Mouse (Mus musculus): Measurements from ENCODE around the gene Yeats2. TPM values are rescaled to one million over a fixed set of nuclear protein-coding genes. Genes with fewer than 3 reads are reported as not detected.

Yeats2 gene
- total RNA-seq, 2 experiments from 2014 or later: 5.7 to 6.9 TPM

DNA sequence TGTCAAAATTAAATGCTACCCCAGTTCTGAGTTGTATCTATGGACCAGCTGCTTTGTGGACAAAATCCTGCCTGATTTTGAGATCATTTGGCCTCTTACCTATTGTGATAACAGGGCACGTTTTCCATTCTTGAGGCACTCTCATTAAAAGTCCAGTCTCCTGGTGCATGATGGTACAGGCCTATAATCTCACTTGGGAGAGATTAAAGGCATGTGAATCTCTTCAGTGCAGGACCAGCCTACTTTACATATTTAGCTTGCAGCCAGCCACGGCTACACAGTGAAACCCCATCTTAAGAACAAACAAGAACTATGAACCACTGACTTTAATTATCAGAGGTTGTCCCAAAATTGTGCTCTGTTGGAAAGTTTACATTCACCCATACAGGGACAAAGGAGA is 10.5 kb upstream of the Yeats2 start:
- intact Hi-C loops (cut with DNase I): no loop called here
- TF ChIP-seq CTCF (IDR thresholded peaks at IDR 0.05): no peak
- no peak for DNase-seq
- Histone ChIP-seq H3K27ac (no peak overlapping the region), H3K4me3 (no peak overlapping the region)

DNA sequence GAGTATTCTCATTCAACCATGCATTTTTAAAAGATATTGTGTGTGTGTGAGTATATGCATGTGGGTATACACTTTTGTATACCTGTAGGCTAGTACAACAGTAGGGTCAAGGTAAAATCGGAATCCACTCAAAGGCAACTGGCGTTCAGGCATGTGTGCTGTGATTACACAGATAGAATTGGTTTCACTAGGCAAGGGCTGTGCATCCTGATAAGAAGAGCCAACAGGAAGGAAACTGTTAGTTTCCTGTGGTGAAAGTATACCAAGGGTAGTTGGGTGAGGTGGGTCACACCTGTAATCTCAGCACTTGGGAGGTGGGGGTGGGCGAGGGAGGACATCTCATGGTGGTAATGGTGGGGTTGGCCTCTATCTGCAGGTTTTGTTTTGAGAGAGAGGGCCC is 3.7 kb downstream of the Yeats2 start:
- Histone ChIP-seq H3K27ac (no peak overlapping the region), H3K4me3 (no peak overlapping the region)
- intact Hi-C loops (cut with DNase I): loop anchor here (5.0 kb wide), 1 partner anchor 47 kb away; the partner anchor contains the start of gene Klhl24
- no peak for TF ChIP-seq CTCF (IDR thresholded peaks at IDR 0.05)
- no peak for DNase-seq

DNA sequence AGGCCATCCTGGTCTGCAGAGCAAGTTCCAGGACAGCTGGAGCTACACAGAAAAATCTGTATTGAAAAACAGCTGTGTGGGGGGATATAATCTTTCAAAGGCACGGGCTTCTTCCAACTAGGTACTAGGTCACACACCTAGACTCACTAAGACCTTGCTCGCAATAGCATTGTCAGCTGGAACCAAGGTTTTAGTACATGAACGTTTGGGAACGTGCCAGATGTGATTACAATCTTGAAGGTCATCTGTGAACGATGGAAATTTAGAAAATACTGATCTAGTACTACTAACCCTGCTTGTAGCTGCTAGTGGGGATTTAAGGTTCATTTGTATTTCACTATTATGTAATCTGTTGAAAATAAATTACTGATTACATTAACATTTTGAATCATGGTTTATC is 11.1 kb downstream of the Yeats2 start:
- no peak for TF ChIP-seq CTCF (IDR thresholded peaks at IDR 0.05)
- peak overlapping the region; percentile 20; the same call in 1 of the 2 replicates for H3K27ac ChIP-seq
- H3K4me3 ChIP-seq: no peak overlapping the region
- intact Hi-C loops (cut with DNase I): no loop called here
- DNase-seq: no peak

DNA sequence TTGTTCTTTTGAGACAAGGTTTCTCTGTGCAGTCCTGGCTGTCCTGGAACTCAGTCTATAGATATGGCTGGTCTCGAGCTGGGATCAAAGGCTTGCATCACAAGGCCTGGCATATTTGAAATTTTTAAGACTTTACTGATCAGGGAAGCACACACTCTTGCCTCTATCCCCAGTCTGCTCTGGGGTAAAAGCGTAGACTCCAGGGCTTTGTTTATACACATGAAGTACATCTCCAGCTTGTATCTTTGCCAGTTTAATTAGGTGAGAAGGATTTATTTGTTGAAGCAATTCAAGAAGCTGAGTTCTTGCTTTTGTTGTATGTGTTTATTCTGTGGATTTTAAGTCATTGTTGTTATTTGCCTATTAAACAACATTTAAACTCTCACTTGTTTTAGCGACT is 12.9 kb downstream of the Yeats2 start:
- TF ChIP-seq CTCF (IDR thresholded peaks at IDR 0.05): no peak
- H3K4me3 ChIP-seq: no peak overlapping the region
- intact Hi-C loops (cut with DNase I): no loop called here
- DNase-seq: no peak
- H3K27ac ChIP-seq: no peak overlapping the region

DNA sequence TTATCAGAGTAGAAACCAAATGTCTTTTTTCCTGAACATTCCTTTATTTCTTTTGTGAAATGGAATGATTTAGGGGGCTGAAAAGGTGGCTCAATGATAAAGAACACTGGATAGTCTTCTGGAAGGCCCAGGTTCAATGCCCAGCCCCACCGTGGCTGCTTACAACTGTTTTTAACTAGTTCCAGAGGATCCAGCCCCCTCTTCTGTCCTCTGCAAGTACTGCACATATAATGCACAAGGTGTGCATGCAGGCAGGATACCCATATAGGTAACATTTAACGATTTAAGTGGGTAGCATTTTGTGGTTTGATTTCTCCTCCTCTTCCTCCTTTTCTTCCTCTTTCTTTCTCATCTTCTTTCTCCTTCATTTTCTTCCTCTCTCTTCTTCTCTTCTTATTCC is 19.3 kb downstream of the Yeats2 start:
- intact Hi-C loops (cut with DNase I): no loop called here
- DNase-seq: no peak
- peak; percentile 46 for TF ChIP-seq CTCF (IDR thresholded peaks at IDR 0.05)
- Histone ChIP-seq H3K27ac (no peak overlapping the region), H3K4me3 (no peak overlapping the region)

DNA sequence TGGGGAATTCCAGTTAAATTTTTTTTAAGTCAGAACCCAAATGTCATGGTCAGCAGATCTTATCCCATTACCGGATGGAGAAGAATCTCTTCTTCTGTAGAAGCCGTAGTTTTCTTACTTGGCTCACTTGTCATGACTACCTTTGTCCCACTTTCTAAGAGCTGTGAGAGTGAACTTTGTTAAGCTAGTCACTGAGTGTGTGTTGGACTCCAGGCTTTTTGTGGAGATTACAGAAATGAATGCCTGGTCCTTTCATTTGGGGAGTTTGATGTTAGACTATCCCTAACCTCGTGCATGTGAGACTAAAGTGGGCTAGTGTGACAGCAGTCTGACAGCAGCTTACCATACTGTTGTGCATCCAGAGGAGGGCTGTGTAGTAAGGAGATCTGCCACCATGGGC is 28.2 kb downstream of the Yeats2 start:
- H3K27ac ChIP-seq: no peak overlapping the region
- intact Hi-C loops (cut with DNase I): no loop called here
- H3K4me3 ChIP-seq: no peak overlapping the region
- no peak for TF ChIP-seq CTCF (IDR thresholded peaks at IDR 0.05)
- no peak for DNase-seq

DNA sequence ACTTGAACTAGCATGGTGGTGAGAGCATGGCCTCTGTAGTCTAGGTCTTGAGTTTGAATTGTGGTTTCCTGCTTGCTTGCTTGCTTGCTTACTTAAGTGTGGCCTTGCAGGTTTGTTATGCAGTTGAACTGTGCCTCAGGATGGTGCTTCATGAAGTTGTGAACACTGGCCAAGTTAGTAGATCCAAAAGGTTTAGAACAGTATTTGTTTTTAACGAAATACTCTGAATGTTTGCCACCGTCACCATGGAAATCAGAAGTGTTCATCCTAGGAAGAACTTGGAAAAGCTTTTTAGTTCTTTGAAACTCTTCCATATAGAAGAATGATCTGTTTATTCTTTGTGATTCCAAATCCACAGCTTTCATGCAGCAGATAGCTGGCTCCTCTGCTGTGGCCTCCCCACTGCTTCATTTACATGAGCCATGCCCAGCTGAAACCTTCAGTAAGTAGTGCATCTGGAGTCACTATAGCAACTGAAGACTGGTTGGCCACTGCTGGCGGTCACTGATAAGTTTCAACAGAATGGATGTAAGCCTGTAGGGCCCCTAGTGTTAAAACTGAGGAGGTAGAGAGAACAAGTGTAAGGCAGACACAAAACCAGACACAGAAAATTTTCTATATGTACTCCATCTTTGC is 28.7 kb downstream of the Yeats2 start:
- no peak; the same call in 1 of the 2 replicates for TF ChIP-seq CTCF (IDR thresholded peaks at IDR 0.05)
- no peak overlapping the region for H3K4me3 ChIP-seq
- H3K27ac ChIP-seq: no peak overlapping the region
- peak; percentile 15 for DNase-seq
- intact Hi-C loops (cut with DNase I): no loop called here

DNA sequence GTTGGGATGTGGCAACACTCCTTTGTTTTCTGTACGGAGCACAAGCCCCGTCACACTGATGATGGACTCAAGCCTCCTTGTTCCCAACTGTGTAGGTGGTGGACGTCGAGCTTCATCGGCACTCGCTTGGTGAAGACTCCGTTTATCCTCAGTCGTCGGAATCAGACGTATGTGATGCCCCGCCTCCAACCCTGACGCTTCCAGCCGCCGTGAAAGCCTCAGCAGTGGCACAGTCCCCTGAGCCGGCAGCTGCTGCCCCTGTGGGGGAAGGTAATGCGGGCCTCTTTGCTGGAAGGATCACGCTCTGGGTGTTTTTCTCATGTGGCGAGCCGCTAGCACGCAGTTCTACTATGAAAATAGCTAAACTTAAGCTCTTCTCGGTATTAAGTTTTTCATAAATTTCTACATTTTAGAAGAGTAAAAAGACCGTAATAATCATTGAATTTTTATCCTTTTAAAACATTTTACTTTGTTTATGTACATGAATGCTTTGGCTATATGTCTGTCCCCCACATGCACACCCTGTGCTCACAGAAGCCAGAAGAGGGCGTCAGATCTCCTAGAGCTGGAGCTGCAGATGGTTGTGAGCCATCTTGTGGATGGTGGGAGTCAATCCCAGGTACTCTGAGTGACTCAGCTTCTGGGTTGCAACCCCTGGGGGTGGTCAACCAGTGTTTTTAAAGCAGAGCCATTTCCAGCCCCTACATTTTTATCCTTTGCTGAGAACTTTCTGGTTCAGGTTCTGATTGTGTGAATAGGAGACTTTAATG is 38.7 kb downstream of the Yeats2 start:
- Histone ChIP-seq H3K27ac (no peak overlapping the region), H3K4me3 (no peak overlapping the region)
- no peak for DNase-seq
- no peak for TF ChIP-seq CTCF (IDR thresholded peaks at IDR 0.05)
- intact Hi-C loops (cut with DNase I): loop anchor here (10.0 kb wide), 1 partner anchor 455 kb away; no protein-coding TSS in a partner anchor

DNA sequence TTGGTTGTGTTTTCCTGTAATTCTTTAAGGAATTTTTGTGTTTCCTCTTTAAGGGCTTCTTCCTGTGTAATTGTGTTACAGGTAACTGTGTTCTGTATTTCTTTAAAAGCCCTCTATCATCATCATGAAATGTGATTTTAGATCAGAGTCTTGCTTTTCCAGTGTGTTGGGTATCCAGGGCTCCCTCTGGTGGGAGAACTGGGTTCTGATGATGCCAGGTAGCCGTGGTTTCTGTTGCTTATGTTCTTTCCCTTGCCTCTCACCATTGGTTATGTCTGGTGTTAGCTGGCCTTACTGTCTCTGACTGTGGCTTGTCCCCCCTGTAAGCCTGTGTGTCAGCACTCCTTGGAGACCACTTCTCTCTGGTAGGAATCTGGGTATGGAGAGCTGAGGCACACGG is 44.5 kb downstream of the Yeats2 start:
- DNase-seq: peak; percentile 25
- intact Hi-C loops (cut with DNase I): loop anchor here (10.0 kb wide), 1 partner anchor 461 kb away; no protein-coding TSS in a partner anchor
- TF ChIP-seq CTCF (IDR thresholded peaks at IDR 0.05): peak; percentile 63
- Histone ChIP-seq H3K27ac (no peak overlapping the region), H3K4me3 (no peak overlapping the region)

DNA sequence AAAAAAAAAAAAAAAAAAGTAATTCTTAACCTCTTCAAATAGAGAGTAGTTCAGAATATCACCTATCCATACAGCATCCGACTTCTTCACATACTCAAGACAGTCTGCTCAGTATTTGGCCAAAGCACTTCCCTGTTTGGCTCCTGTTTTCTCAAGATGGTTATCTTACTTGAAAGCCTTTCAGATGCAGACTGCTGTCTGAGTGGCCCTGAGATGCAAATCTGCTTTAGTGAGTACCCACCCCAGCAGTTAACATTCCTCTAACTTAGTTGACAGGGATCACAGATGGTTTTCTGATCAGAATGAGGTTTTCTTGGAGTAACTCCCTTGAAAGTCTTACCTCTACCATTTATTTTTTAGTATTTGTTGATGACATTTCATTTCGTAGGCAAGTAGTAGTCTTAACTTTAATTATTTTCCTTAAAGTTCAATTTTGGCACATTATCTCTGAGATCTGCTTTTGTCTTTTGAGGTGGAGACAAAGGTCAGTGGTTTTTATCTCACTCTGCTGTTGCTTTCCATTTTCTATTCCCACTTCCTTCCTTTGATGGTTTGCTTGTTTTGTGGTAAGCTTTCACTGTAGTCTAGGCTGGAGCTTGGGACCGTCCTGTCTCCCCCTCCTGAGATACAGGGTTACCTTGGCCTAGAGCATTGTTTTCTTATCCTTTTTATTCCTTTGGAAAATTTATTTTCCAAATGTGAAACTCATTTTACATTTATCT is 50.5 kb downstream of the Yeats2 start:
- TF ChIP-seq CTCF (IDR thresholded peaks at IDR 0.05): no peak
- intact Hi-C loops (cut with DNase I): no loop called here
- H3K27ac ChIP-seq: no peak overlapping the region
- DNase-seq: no peak
- no peak overlapping the region for H3K4me3 ChIP-seq

DNA sequence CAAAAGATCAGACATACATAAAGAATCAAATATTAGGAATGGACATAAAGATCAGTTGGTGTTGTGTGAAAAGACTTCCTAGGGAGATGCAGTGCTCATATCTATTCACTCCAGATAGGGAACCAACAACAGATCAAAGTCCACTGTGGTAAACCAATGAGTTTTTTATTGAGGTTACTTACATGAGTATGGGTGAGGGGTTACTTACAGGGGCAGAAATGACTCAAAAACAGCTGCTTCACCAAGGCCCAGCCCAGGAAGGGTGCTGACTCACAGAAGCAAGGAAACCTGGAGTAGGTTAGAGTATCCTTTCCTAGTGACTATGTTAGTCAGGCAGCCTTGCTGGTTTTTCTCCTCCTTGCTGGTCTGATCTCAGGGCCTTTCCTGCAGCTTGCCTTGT is 51.2 kb downstream of the Yeats2 start:
- intact Hi-C loops (cut with DNase I): no loop called here
- no peak for TF ChIP-seq CTCF (IDR thresholded peaks at IDR 0.05)
- H3K4me3 ChIP-seq: no peak overlapping the region
- no peak for DNase-seq
- peak overlapping the region; percentile 10; the same call in 1 of the 2 replicates for H3K27ac ChIP-seq

DNA sequence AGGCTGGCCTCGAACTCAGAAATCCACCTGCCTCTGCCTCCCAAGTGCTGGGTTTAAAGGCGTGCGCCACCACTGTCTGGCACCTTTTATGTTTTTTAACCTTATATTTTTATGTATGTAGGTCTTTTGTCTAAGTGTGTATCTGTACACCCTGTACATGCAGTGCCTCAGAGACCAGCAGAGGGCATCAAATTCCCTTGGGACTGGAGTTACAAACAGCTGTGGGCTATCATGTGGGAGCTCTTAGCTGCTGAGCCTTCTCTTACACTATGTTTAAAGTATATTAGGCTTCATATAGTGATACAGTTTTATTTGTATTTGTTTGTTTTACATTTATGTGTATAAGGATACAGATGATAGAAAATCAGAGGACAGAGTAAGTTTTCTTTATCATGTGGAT is 54.7 kb downstream of the Yeats2 start:
- intact Hi-C loops (cut with DNase I): no loop called here

DNA sequence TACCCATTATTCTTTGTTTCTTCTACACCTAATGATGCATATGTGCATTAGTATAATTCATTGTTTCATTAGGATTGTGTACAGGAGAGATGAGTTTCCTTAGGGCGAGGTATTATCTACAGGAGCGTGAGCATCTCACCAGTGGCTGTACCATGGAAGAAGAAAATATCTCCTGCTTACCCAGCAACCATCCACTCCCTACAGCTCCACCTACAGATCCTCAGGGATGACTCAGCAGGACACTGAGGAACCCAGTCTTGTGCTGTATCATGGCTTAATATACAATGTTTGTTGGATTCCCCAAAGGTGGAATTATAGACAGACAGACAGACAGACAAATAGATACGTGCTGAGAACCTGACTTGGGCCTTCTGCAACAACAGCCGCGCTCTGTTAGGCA is 56.1 kb downstream of the Yeats2 start:
- DNase-seq: no peak
- intact Hi-C loops (cut with DNase I): no loop called here
- TF ChIP-seq CTCF (IDR thresholded peaks at IDR 0.05): no peak

More for the DNA sequence above, 54.7 kb downstream of the Yeats2 start:
- H3K4me3 ChIP-seq: no peak overlapping the region
- H3K27ac ChIP-seq: no peak overlapping the region
- peak; percentile 51 for TF ChIP-seq CTCF (IDR thresholded peaks at IDR 0.05)
- DNase-seq: no peak

More for the DNA sequence above, 56.1 kb downstream of the Yeats2 start:
- no peak overlapping the region for H3K27ac ChIP-seq
- H3K4me3 ChIP-seq: no peak overlapping the region

Data from gastrocnemius, adult 2 months (tissue).